Mouse (Mus musculus) heart, adult 2 months (tissue): ENCODE data around the gene Esd. TPM values are rescaled to one million over a fixed set of nuclear protein-coding genes. Genes with fewer than 3 reads are reported as not detected.

ENCODE experiments used
- DNase-seq, 2 experiments: peaks; one replicate each; pipeline ENCODE4 v3.0.0; 2021
- H3K27ac ChIP-seq: fragments of 200-600 bp; 2 replicates; pipeline ENCODE4 v1.8.1; 2022
- H3K27me3 ChIP-seq: fragments of 200-500 bp; 2 replicates; pipeline ENCODE4 v1.6.1; 2012; ENCODE audit warnings: mild to moderate bottlenecking, low read length, inconsistent platforms, mixed read lengths; ENCODE audit not compliant: control insufficient read depth, insufficient read depth
- H3K36me3 ChIP-seq: fragments of 200-500 bp; 2 replicates; pipeline ENCODE4 v1.6.1; 2012; ENCODE audit warnings: low read length, inconsistent platforms; ENCODE audit not compliant: control insufficient read depth, insufficient read depth
- H3K4me1 ChIP-seq: fragments of 200-500 bp; 2 replicates; pipeline ENCODE4 v1.6.1; 2011; ENCODE audit warnings: low read length; ENCODE audit not compliant: control insufficient read depth, insufficient read depth
- H3K4me3 ChIP-seq: fragments of 200-600 bp; 2 replicates; pipeline ENCODE4 v1.8.1; 2022
- H3K79me2 ChIP-seq: fragments of 200-500 bp; replicated peaks from 2 replicates; pipeline ENCODE4 v1.6.1; 2012; ENCODE audit warnings: mild to moderate bottlenecking, inconsistent platforms, low read length, moderate library complexity, mixed read lengths; ENCODE audit not compliant: control insufficient read depth, insufficient read depth
- H3K9ac ChIP-seq: fragments of 200-500 bp; 2 replicates; pipeline ENCODE4 v1.6.1; 2012; ENCODE audit warnings: low read depth, mild to moderate bottlenecking, control low read depth, inconsistent platforms, low read length, mixed read lengths
- CTCF ChIP-seq: fragments of 200-600 bp; IDR thresholded peaks from 2 replicates; pipeline ENCODE4 v1.8.1; 2022; ENCODE audit warnings: antibody characterized with exemption, mild to moderate bottlenecking, moderate library complexity
- EP300 ChIP-seq: fragments of 200-500 bp; IDR thresholded peaks from 2 replicates; pipeline ENCODE4 v1.6.1; 2011; ENCODE audit warnings: low read depth, low read length, control low read depth; ENCODE audit not compliant: insufficient read depth
- POLR2A ChIP-seq: fragments of 200-500 bp; IDR thresholded peaks from 2 replicates; pipeline ENCODE4 v1.6.1; 2011; ENCODE audit warnings: mild to moderate bottlenecking, low read depth, low read length, control low read depth; ENCODE audit not compliant: insufficient read depth
- WGBS: fragments of 180-500 bp; shearing (Covaris S2); methylation state at CpG from one replicate; pipeline ENCODE4 v1.1.7; 2018; 5-methylcytosine and 5-hydroxymethylcytosine counted together
- intact Hi-C: fragments of 180-260 bp; cut with DNase I; formaldehyde crosslinking; loops from one replicate; pipeline ENCODE4 v1.15.1; 2025
- long read RNA-seq: library from polyadenylated mRNA; stranded (forward); transcript quantifications from one replicate; pipeline ENCODE4 v2.0.0, GENCODE M21; 2021
- polyA plus RNA-seq: library from polyadenylated mRNA; depleted of rRNA; stranded (reverse); fragments of >200 nt; gene quantifications from 2 replicates; pipeline ENCODE4 v1.2.3, GENCODE M21; 2012; rRNA removed
- total RNA-seq, 2 experiments: library from RNA; stranded (reverse); gene quantifications; 2 replicates each; pipeline ENCODE4 v1.2.3; 2021

The Esd gene
- total RNA-seq: 100 to 1,000 TPM; 113 to 123 TPM
- polyA plus RNA-seq: 56.8 and 93.4 TPM in 2 replicates
- long read RNA-seq, transcript Esd-201 (9 exons, 1,988 nt): major isoform, 65 of 77 reads
- long read RNA-seq, partial matches to known transcripts: 8 of 77 reads
- long read RNA-seq, other reads (novel, unspliced or antisense): 1 of 77 reads

DNA sequence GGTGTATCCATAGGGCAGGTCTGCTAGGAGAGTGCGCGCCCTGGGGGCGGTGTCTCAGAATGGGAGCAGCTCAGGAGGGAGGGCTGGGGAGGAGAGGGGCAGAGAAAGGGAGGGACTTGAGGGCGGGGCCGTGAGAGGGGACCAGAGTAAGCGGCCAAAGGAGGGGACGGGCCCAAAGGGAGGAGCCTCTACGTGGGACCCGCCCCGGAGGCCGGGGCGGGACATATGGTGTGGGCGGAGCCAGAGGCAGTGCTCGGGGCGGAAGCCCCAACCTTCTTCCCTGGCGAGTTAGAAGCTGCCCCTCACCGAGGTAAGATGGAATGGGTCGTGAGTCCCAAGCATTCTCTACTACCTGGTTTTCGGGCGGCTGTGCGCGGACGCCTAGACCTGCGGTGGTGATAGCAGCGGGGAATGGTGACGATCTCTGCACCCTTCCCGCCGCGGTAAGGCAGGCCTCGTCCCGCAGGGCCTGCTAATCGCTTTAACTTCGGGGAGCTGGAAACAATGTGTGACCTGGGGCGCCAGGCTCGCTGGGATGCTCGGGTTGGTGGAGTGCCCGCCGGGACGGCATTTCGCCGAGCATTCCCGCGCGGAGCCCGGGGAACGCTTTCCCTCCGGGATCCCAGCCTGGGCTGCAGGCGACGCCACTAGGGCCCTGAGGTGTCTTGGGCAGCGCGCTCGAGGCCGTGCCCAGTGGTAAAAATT lies at the start of gene Esd:
Gene Esd, plus strand, starts transcription at position 219 of the 705 bp plus-strand sequence.
- peak within 1 kb of the TSS; percentile 84 for H3K9ac ChIP-seq
- WGBS: under 1% methylated on average over 53 of the region's 53 CpGs
- peak within 1 kb of the TSS; percentile 77 for H3K27ac ChIP-seq
- DNase-seq: peak; percentile 95 to 97
- H3K36me3 ChIP-seq: peaks cover 8% of the 10 kb centered on the region; the same call in 1 of the 2 replicates
- peak; percentile 83 for TF ChIP-seq POLR2A
- TF ChIP-seq CTCF: peak; percentile 12; the same call in 1 of the 2 replicates
- TF ChIP-seq EP300: no peak
- H3K27me3 ChIP-seq: no peaks in the 10 kb centered on the region
- H3K4me1 ChIP-seq: peaks cover 2% of the 10 kb centered on the region
- intact Hi-C loops: no loop called here
- peaks cover 2% of the 10 kb centered on the region; the same call in 1 of the 2 replicates for H3K79me2 ChIP-seq
- peak within 1 kb of the TSS; percentile 94 for H3K4me3 ChIP-seq

DNA sequence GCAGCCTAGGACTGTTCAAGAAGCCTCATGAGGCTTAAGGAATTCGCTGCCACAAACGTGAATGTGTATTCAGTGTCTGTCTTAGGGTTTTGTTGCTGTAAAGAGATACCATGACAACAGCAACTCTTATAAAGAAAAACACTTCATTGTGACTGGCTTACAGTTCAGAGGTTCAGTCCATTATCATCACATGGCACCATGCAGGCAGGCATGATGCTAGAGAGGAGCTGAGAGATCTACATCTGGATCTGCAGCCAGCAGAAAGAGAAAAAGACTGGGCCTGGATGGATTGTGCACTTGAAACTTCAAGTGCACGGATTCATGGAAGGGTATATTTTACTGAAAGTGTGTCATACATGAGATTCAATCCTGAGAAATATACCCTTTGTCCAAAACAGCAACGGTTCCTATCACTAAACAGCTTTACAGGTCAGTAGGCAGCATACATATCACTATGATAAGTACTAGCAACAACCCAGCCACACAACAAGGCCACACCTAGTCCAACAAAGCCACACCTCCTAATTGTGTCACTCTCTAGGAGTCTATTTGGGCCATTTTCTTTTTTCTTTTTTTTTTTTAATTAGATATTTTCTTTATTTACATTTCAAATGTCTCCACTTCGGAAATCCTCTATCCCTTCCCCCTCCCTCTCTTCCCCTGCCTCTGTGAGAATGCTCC lies 47.7 kb upstream of the Esd start:
- intact Hi-C loops: no loop called here
- Histone ChIP-seq H3K27ac (no peak overlapping the region), H3K9ac (no peak overlapping the region), H3K79me2 (no peaks in the 10 kb centered on the region), H3K27me3 (no peaks in the 10 kb centered on the region), H3K4me3 (no peak overlapping the region), H3K36me3 (no peaks in the 10 kb centered on the region), H3K4me1 (no peaks in the 10 kb centered on the region)
- WGBS: 84% methylated on average over 5 of the region's 5 CpGs
- TF ChIP-seq POLR2A: no peak
- no peak for TF ChIP-seq CTCF
- no peak for TF ChIP-seq EP300
- DNase-seq: no peak

DNA sequence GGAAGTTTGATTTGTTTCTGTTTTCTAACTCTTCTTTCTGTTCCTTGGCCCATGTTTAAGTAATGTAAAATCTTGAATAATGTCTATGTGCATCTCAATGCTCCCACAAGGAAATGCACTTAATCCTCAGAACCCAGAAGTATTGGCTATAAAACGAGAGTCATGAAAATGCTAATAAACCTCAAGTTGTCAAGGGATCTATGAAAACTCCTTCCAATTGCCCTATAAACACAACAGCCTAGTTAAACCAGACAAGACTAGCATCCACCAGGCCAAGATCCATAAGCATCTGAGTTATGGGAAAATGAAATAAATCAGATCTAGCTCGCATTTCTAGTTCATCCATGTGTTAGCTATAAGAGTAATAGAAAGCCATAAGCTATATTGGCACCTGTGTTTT lies 40.1 kb upstream of the Esd start:
- intact Hi-C loops: no loop called here
- DNase-seq: no peak

GRCm38 (mm10) chr14:74696766-74697165 lies 35.3 kb upstream of the Esd start:
- TF ChIP-seq EP300 (no peak), POLR2A (no peak), CTCF (no peak)
- Histone ChIP-seq H3K4me1 (no peaks in the 10 kb centered on the region), H3K27ac (no peak overlapping the region), H3K79me2 (no peaks in the 10 kb centered on the region), H3K36me3 (no peaks in the 10 kb centered on the region), H3K9ac (no peak overlapping the region), H3K4me3 (no peak overlapping the region), H3K27me3 (no peaks in the 10 kb centered on the region)
- intact Hi-C loops: no loop called here
- no peak for DNase-seq
- WGBS: 38% methylated on average over 4 of the region's 4 CpGs

More for the DNA sequence above, 40.1 kb upstream of the Esd start:
- no peaks in the 10 kb centered on the region for H3K79me2 ChIP-seq
- H3K4me1 ChIP-seq: no peaks in the 10 kb centered on the region
- no peak overlapping the region for H3K4me3 ChIP-seq
- no peak overlapping the region for H3K9ac ChIP-seq
- 95% methylated on average over 2 of the region's 2 CpGs for WGBS
- H3K27me3 ChIP-seq: no peaks in the 10 kb centered on the region
- H3K36me3 ChIP-seq: no peaks in the 10 kb centered on the region
- TF ChIP-seq CTCF (no peak), POLR2A (no peak), EP300 (no peak)
- H3K27ac ChIP-seq: no peak overlapping the region

DNA sequence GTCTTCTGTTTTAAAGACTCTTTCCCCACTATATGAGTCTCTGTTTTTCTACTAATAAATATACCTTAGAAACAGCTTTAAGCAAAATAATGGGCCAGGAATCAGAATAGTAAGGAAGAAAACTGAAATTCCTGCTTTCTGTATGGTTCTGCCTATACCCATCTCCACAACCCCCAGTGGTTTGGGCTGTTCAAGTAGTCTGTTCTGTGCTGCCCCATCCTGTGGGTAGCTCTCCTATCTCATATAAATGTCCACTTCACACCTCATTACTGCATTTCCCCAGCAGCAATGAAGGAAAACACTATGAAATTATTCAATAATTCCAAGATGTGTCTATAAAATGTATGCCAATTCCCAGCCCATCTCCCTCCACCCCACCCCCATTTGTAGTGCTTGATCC lies 34.7 kb upstream of the Esd start:
- Histone ChIP-seq H3K36me3 (no peaks in the 10 kb centered on the region), H3K9ac (no peak overlapping the region), H3K79me2 (no peaks in the 10 kb centered on the region), H3K4me3 (no peak overlapping the region), H3K27me3 (no peaks in the 10 kb centered on the region), H3K4me1 (no peaks in the 10 kb centered on the region), H3K27ac (no peak overlapping the region)
- intact Hi-C loops: no loop called here
- TF ChIP-seq CTCF (no peak), EP300 (no peak), POLR2A (no peak)
- no peak for DNase-seq

DNA sequence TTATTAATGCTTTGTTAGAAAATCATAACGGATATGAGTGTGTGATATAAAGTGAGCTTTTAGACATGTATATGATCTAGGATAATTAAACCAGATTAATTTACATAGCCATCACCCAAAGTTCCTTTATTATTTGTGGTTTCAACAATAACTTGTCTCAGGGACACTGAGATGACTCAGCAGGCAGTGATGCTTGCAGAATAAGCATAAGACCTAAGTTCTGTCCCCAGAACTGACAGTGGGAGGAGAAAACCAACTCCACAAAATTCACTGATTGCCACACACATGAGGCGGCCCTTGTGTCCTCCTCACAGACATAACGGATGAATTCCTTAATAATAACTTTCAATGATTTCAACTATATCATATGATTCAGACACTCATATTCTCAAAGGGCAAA lies 32.9 kb upstream of the Esd start:
- WGBS: 84% methylated on average over 3 of the region's 3 CpGs
- peaks cover 2% of the 10 kb centered on the region for H3K4me1 ChIP-seq
- H3K27me3 ChIP-seq: no peaks in the 10 kb centered on the region
- H3K79me2 ChIP-seq: no peaks in the 10 kb centered on the region
- H3K27ac ChIP-seq: no peak overlapping the region
- H3K4me3 ChIP-seq: no peak overlapping the region
- intact Hi-C loops: no loop called here
- TF ChIP-seq POLR2A (no peak), EP300 (no peak), CTCF (no peak)
- H3K36me3 ChIP-seq: no peaks in the 10 kb centered on the region
- no peak overlapping the region for H3K9ac ChIP-seq
- no peak for DNase-seq
